Mouse (Mus musculus) G1E (cell line): Measurements from ENCODE around the gene Pde4a.

Experiments
- CTCF ChIP-seq: IDR thresholded peaks from 2 replicates; pipeline ENCODE4 v1.5.1; 2012; ENCODE audit warnings: low read depth, low read length, inconsistent platforms, mixed read lengths
- GATA1 ChIP-seq: IDR thresholded peaks from 2 replicates; pipeline ENCODE4 v1.6.1; 2012; ENCODE audit warnings: borderline replicate concordance, low read length, inconsistent platforms, mixed read lengths
- GATA2 ChIP-seq: IDR thresholded peaks from 2 replicates; pipeline ENCODE4 v1.6.1; 2012; ENCODE audit warnings: low read depth, low read length, inconsistent platforms, borderline replicate concordance
- POLR2AphosphoS5 ChIP-seq: IDR thresholded peaks from 2 replicates; pipeline ENCODE4 v1.6.1; 2012; ENCODE audit warnings: low read depth, low read length, inconsistent platforms; ENCODE audit not compliant: insufficient replicate concordance
- TAL1 ChIP-seq: conservative IDR thresholded peaks from 2 replicates; pipeline ENCODE4 v1.6.1; 2012; ENCODE audit warnings: low read depth, low read length, inconsistent platforms, mixed read lengths

DNA sequence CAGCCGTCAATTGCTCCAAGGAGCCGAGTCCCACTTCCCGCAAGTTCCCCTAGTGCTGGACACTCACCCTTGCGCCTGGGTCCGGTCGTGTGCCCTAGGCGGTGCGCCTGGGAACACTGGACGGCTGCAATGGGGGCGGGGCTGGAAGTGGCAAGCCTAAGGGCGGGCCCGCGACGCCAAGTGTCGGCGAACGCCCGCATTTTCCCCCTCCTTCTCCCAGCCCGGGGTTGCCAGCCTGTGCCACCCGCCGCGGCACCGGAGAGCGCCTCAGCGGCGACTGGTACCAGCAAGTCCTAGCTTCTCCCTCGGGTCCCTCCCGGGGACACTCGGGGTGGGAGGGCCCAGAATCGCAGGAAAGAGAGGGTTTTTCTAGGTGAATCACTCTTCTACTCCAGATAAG is 82.8 kb downstream of the Pde4a start, which contains the start of gene S1pr5:
- TF ChIP-seq CTCF (no peak), POLR2AphosphoS5 (no peak), TAL1 (no peak), GATA1 (no peak), GATA2 (no peak)
